Mouse (Mus musculus) layer of hippocampus, adult 2 months (tissue): ENCODE measurements at regions not wholly inside any gene's neighbourhood (a gene's known extent, or its start where the extent isn't known, plus 50 kb on each side); places are given as distances from the start of the nearest gene placed in this dataset.

Source experiments
- DNase-seq, 2 experiments: peaks; one replicate each; pipeline ENCODE4 v3.0.0; 2022; ENCODE audit warnings: low spot score in 2 of 2
- H3K27ac ChIP-seq: fragments of 200-600 bp; 2 replicates; pipeline ENCODE4 v1.8.1; 2022
- H3K4me3 ChIP-seq: fragments of 200-600 bp; 2 replicates; pipeline ENCODE4 v1.8.1; 2022; ENCODE audit warnings: mild to moderate bottlenecking
- CTCF ChIP-seq: fragments of 200-600 bp; conservative IDR thresholded peaks from 2 replicates; pipeline ENCODE4 v1.8.1; 2022; ENCODE audit warnings: antibody characterized with exemption, mild to moderate bottlenecking, moderate library complexity

GRCm38 (mm10) chr11:28782486-28782885 is 70.5 kb upstream of the Efemp1 start:
- H3K4me3 ChIP-seq, result no peak overlapping the region
- H3K27ac ChIP-seq, result no peak overlapping the region
- TF ChIP-seq CTCF, result no peak
- no peak for DNase-seq

GRCm38 (mm10) chr11:28770831-28771230 is 82.2 kb upstream of the Efemp1 start:
- Histone ChIP-seq H3K4me3 (no peak overlapping the region), H3K27ac (no peak overlapping the region)
- DNase-seq, result no peak
- no peak for TF ChIP-seq CTCF

GRCm38 (mm10) chr11:28760751-28761150 is 92.3 kb upstream of the Efemp1 start:
- no peak for DNase-seq
- TF ChIP-seq CTCF, result no peak
- H3K4me3 ChIP-seq, result no peak overlapping the region

GRCm38 (mm10) chr11:28734941-28735597 is 117.9 kb upstream of the Efemp1 start:
- peak; percentile 52 for TF ChIP-seq CTCF
- Histone ChIP-seq H3K27ac (peak overlapping the region; percentile 59; the same call in 1 of the 2 replicates), H3K4me3 (peak overlapping the region; percentile 41)
- DNase-seq, result no peak

More at GRCm38 (mm10) chr11:28760751-28761150, 92.3 kb upstream of the Efemp1 start:
- no peak overlapping the region for H3K27ac ChIP-seq

- no peak for DNase-seq
- no peak for TF ChIP-seq CTCF
- no peak overlapping the region for H3K27ac ChIP-seq
- H3K4me3 ChIP-seq, result peak overlapping the region; percentile 41; the same call in 1 of the 2 replicates
Measured at GRCm38 (mm10) chr11:28734581-28734931, 118.4 kb upstream of the Efemp1 start.

GRCm38 (mm10) chr11:28733877-28734580 is 119.0 kb upstream of the Efemp1 start:
- DNase-seq, result peak in 1 of 2 experiments; percentile 5
- H3K27ac ChIP-seq, result no peak overlapping the region
- peak; percentile 78 for TF ChIP-seq CTCF
- H3K4me3 ChIP-seq, result no peak overlapping the region

GRCm38 (mm10) chr11:28730140-28730539 is 122.9 kb upstream of the Efemp1 start:
- DNase-seq, result no peak
- Histone ChIP-seq H3K4me3 (no peak overlapping the region), H3K27ac (no peak overlapping the region)
- TF ChIP-seq CTCF, result no peak

- H3K27ac ChIP-seq, result no peak overlapping the region
- TF ChIP-seq CTCF, result no peak
- no peak overlapping the region for H3K4me3 ChIP-seq
- DNase-seq, result no peak
Measured at GRCm38 (mm10) chr11:28709511-28709910, 125.4 kb upstream of the Ccdc85a start.

- no peak for DNase-seq
- no peak overlapping the region for H3K27ac ChIP-seq
- H3K4me3 ChIP-seq, result no peak overlapping the region
- no peak for TF ChIP-seq CTCF
Measured at GRCm38 (mm10) chr11:28708431-28708830, 124.3 kb upstream of the Ccdc85a start.

- no peak for DNase-seq
- H3K27ac ChIP-seq, result no peak overlapping the region
- H3K4me3 ChIP-seq, result no peak overlapping the region
- TF ChIP-seq CTCF, result no peak
Measured at GRCm38 (mm10) chr11:28702384-28702783, 118.3 kb upstream of the Ccdc85a start.

- TF ChIP-seq CTCF, result 0 out of 2 replicates have a peak, but pooled peaks have one; percentile 5
- no peak overlapping the region for H3K27ac ChIP-seq
- peak in 1 of 2 experiments; percentile 4 for DNase-seq
- no peak overlapping the region for H3K4me3 ChIP-seq
Measured at GRCm38 (mm10) chr11:28701379-28701778, 117.3 kb upstream of the Ccdc85a start.

GRCm38 (mm10) chr11:28699766-28700165 is 115.6 kb upstream of the Ccdc85a start:
- DNase-seq, result no peak
- Histone ChIP-seq H3K4me3 (no peak overlapping the region), H3K27ac (no peak overlapping the region)
- no peak for TF ChIP-seq CTCF

GRCm38 (mm10) chr11:28697644-28698480 is 113.7 kb upstream of the Ccdc85a start:
- DNase-seq, result no peak
- TF ChIP-seq CTCF, result no peak
- H3K27ac ChIP-seq, result no peak overlapping the region
- no peak overlapping the region for H3K4me3 ChIP-seq

- no peak for TF ChIP-seq CTCF
- no peak for DNase-seq
- H3K4me3 ChIP-seq, result no peak overlapping the region
- H3K27ac ChIP-seq, result no peak overlapping the region
Measured at GRCm38 (mm10) chr11:28695031-28695430, 110.9 kb upstream of the Ccdc85a start.
